Mouse (Mus musculus) kidney, adult 2 months (tissue): ENCODE data around the gene Vps36. TPM values are rescaled to one million over a fixed set of nuclear protein-coding genes. Genes with fewer than 3 reads are reported as not detected.

Experiments
- DNase-seq: peaks from one replicate; pipeline ENCODE4 v3.0.0; 2021
- H3K27ac ChIP-seq: fragments of 200-500 bp; 2 replicates; pipeline ENCODE4 v1.5.1; 2012; ENCODE audit warnings: low read depth, low read length, control low read depth, inconsistent platforms; ENCODE audit not compliant: insufficient read depth
- H3K27me3 ChIP-seq: fragments of 200-500 bp; replicated peaks from 2 replicates; pipeline ENCODE4 v1.6.1; 2012; ENCODE audit warnings: mild to moderate bottlenecking, moderate library complexity, low read length, inconsistent platforms; ENCODE audit not compliant: control insufficient read depth, insufficient read depth
- H3K36me3 ChIP-seq: fragments of 200-500 bp; 2 replicates; pipeline ENCODE4 v1.6.1; 2012; ENCODE audit warnings: mild to moderate bottlenecking, moderate library complexity, low read length, inconsistent platforms; ENCODE audit not compliant: control insufficient read depth, insufficient read depth
- H3K4me1 ChIP-seq: fragments of 200-500 bp; 2 replicates; pipeline ENCODE4 v1.6.1; 2011; ENCODE audit warnings: low read length; ENCODE audit not compliant: control insufficient read depth, insufficient read depth
- H3K4me3 ChIP-seq: fragments of 200-500 bp; 2 replicates; pipeline ENCODE4 v1.5.1; 2011; ENCODE audit warnings: mild to moderate bottlenecking, low read depth, low read length, control low read depth; ENCODE audit not compliant: insufficient read depth
- CTCF ChIP-seq: fragments of 200-500 bp; conservative IDR thresholded peaks from 2 replicates; pipeline ENCODE4 v1.5.1; 2011; ENCODE audit warnings: low read depth, mild to moderate bottlenecking, control low read depth, low read length, moderate library complexity, mixed read lengths; ENCODE audit not compliant: insufficient read depth, insufficient read length
- POLR2A ChIP-seq: fragments of 200-500 bp; IDR thresholded peaks from one replicate; pipeline ENCODE4 v1.6.1; 2011; ENCODE audit warnings: low read depth, low read length, control low read depth
- WGBS: fragments of 180-500 bp; shearing (Covaris S2); methylation state at CpG from one replicate; pipeline ENCODE4 v1.1.7; 2018; 5-methylcytosine and 5-hydroxymethylcytosine counted together
- polyA plus RNA-seq: library from polyadenylated mRNA; depleted of rRNA; stranded (reverse); fragments of >200 nt; gene quantifications from 2 replicates; pipeline ENCODE4 v1.2.3, GENCODE M21; 2012

Gene Vps36
- polyA plus RNA-seq, 1 experiment = 15.0 TPM

DNA sequence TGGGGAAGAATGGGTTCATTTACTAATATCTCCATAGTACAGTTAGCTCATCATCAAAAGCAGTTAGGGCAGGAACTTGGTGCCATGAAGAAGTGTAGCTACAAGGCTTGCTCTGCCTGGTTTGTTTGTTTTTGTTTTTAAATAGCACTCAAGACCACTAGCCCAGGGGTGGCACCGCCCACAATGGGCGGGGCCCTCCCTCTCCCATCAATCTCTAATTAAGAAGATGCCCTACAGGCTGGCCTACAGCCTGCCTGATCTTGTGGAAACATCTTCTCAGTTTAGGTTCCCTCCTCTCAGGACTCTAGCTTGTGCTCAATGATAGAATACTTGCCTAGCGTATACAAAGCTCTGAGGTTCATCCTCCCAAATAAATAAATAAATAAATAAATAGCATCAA is 7.7 kb upstream of the Vps36 start:
- no peak for TF ChIP-seq POLR2A
- no peak for TF ChIP-seq CTCF
- 7% methylated on average over 3 of the region's 3 CpGs for WGBS
- H3K4me3 ChIP-seq = no peak overlapping the region
- H3K27ac ChIP-seq = no peak overlapping the region
- DNase-seq = no peak
- no peaks in the 10 kb centered on the region for H3K4me1 ChIP-seq
- no peaks in the 10 kb centered on the region for H3K27me3 ChIP-seq
- no peaks in the 10 kb centered on the region for H3K36me3 ChIP-seq

DNA sequence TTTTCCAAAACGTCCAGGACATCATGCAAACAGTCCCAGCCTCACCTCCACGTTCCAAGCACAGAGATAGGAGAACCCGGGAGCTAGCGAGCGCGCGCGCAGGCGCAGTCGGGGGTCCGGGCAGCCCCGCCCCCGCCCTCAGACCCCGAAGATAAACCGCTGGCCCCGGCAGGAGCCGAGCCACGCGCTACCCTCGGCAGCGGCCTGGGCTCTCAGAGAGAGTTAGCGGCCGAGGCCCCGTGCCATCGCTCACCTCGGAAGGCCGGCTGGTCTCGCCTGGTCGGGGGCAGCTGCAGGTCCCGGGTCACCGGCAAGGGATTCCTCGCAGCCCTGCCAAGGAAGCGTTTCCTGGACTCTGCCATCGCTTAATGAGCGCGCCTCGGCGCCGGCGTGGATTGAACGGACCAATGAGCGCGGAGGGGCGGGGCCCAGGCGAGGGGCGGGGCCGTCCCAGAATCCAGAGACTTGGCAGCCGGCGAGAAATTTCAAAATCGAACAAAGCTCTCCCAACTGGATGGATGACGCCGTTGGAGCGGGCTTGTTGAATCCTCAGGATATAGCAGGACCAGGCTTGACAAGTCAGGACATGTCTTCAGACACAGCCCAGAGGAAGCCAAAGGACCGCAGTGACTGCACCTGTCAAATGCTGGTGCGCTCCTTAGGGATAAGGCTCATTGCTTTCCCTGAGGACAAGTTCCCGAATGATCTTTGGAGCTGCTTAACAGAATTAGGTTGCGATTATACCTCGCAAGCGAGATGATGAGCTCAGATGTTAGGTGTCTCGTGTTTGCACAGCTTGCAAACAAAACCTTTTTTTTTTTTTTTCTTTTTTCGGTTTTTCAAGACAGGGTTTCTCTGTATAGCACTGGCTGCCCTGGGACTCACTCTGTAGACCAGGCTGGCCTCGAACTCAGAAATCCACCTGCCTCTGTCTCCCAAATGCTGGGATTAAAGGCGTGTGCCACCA is 6.9 kb upstream of the Vps36 start, which contains the start of gene Ckap2:
Gene Ckap2, minus strand, starts transcription at position 389 of the 967 bp plus-strand sequence.
- peak; percentile 96 for DNase-seq
- H3K36me3 ChIP-seq = no peaks in the 10 kb centered on the region
- no peaks in the 10 kb centered on the region for H3K4me1 ChIP-seq
- 2% methylated on average over 63 of the region's 63 CpGs for WGBS
- no peaks in the 10 kb centered on the region for H3K27me3 ChIP-seq
- TF ChIP-seq CTCF (no peak), POLR2A (no peak)
- no peak within 1 kb of the TSS for H3K27ac ChIP-seq
- peak within 1 kb of the TSS; percentile 66 for H3K4me3 ChIP-seq

DNA sequence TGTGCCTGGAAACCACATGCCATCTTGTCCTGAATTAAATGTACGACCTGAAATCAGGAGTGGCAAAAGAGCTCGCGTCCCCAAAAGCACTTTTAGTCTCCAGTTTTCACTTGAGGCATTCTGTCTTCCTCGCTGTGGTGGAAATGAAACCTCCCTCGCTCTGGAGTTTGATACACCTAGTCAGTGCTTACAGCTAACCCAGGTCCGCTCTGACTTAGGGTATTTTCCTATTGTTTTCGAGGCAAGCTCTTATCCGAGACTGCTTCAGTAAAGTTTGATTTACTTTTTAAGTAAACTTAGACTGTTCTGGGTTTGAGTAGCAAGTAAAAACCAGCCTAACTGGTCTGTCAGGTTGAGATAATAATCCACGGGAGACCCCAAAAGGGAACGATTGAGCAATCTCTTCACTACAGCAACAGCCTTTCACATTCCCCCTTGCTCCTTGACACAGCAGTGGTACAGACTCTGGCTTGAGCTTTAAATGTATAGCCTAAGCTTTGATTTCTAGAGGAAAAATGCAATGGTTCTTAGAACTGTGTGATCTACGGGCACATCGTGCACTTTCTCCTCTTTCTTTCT is 912 bp downstream of the Vps36 start:
- DNase-seq = peak; percentile 44
- no peaks in the 10 kb centered on the region for H3K27me3 ChIP-seq
- H3K4me3 ChIP-seq = peak overlapping the region; percentile 87
- WGBS = 11% methylated on average over 12 of the region's 12 CpGs
- H3K36me3 ChIP-seq = no peaks in the 10 kb centered on the region
- H3K27ac ChIP-seq = peak overlapping the region; percentile 95
- TF ChIP-seq POLR2A = no peak
- no peak for TF ChIP-seq CTCF
- peaks cover 2% of the 10 kb centered on the region; the same call in 1 of the 2 replicates for H3K4me1 ChIP-seq

GRCm38 (mm10) chr8:22197914-22198313 is 5.3 kb downstream of the Vps36 start:
- Histone ChIP-seq H3K4me1 (peaks cover 2% of the 10 kb centered on the region; the same call in 1 of the 2 replicates), H3K4me3 (no peak overlapping the region), H3K27ac (no peak overlapping the region), H3K36me3 (no peaks in the 10 kb centered on the region), H3K27me3 (no peaks in the 10 kb centered on the region)
- DNase-seq = no peak
- TF ChIP-seq POLR2A (no peak), CTCF (no peak)
- 91% methylated on average over 6 of the region's 6 CpGs for WGBS

GRCm38 (mm10) chr8:22199481-22199880 is 6.9 kb downstream of the Vps36 start:
- Histone ChIP-seq H3K4me3 (no peak overlapping the region), H3K36me3 (no peaks in the 10 kb centered on the region; the same call in 1 of the 2 replicates), H3K27me3 (no peaks in the 10 kb centered on the region), H3K27ac (no peak overlapping the region), H3K4me1 (no peaks in the 10 kb centered on the region)
- TF ChIP-seq CTCF (0 out of 2 replicates have a peak, but pooled peaks have one; percentile 10), POLR2A (no peak)
- 98% methylated on average over 8 of the region's 8 CpGs for WGBS
- no peak for DNase-seq

DNA sequence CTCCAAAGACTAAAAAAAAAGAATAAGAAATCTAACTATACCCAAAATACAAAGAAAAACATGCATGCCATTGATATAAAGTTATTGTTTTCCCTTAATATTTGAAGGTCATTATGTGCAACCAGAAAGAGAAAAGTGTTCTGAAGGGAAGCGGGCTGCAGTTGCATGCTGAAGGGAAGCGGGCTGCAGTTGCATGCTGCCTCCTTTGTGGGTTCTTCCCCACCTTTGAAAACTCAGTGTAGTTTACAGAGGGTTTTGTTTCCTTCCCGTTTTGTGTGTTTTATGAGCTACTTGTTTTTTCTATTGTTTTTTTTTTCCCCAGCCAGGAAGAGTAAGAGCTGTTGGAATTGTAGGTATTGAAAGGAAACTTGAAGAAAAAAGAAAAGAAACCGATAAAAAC is 14.9 kb downstream of the Vps36 start:
- Histone ChIP-seq H3K4me3 (no peak overlapping the region), H3K27ac (no peak overlapping the region), H3K4me1 (no peaks in the 10 kb centered on the region), H3K27me3 (no peaks in the 10 kb centered on the region), H3K36me3 (peaks cover 5% of the 10 kb centered on the region)
- TF ChIP-seq CTCF (no peak), POLR2A (no peak)
- WGBS = 67% methylated on average over 4 of the region's 4 CpGs
- DNase-seq = no peak

DNA sequence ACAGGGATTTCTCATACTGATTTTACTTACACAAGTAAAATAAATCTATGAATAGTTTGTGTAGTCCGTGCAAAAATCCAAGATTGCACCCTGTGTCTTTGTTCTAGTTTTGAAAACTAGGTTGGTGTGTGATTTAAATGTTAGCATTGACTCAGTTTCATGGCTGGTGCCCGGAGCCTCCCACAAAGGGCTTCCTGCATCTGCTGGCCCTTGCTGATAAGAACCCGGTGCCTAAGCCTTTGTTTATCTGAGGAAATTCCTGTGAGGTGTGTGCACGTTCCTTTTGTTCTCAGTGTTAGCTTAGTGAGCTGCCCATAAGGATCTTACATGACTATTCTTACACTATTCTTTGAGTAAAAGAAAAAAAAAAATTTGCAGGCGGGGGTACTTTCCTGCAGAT is 16.4 kb downstream of the Vps36 start:
- no peaks in the 10 kb centered on the region for H3K4me1 ChIP-seq
- no peak overlapping the region for H3K27ac ChIP-seq
- no peak for TF ChIP-seq POLR2A
- TF ChIP-seq CTCF = no peak
- peaks cover 5% of the 10 kb centered on the region for H3K36me3 ChIP-seq
- H3K27me3 ChIP-seq = no peaks in the 10 kb centered on the region
- WGBS = 57% methylated on average over 5 of the region's 5 CpGs
- no peak overlapping the region for H3K4me3 ChIP-seq
- DNase-seq = peak; percentile 49
